Mouse (Mus musculus) small intestine, adult 2 months (tissue): Measurements from ENCODE around the gene Cox10. TPM values are rescaled to one million over a fixed set of nuclear protein-coding genes. Genes with fewer than 3 reads are reported as not detected.

Source experiments
- H3K27ac ChIP-seq: fragments of 200-500 bp; 2 replicates; pipeline ENCODE4 v1.5.1; 2012; ENCODE audit warnings: low read depth, low read length, control low read depth, inconsistent platforms; ENCODE audit not compliant: insufficient read depth
- H3K27me3 ChIP-seq: fragments of 200-500 bp; 2 replicates; pipeline ENCODE4 v1.6.1; 2012; ENCODE audit warnings: mild to moderate bottlenecking, moderate library complexity, low read length, inconsistent platforms; ENCODE audit not compliant: control insufficient read depth, insufficient read depth
- H3K36me3 ChIP-seq: fragments of 200-500 bp; 2 replicates; pipeline ENCODE4 v1.6.1; 2012; ENCODE audit warnings: mild to moderate bottlenecking, low read length, control low read depth, inconsistent platforms; ENCODE audit not compliant: control insufficient read depth, insufficient read depth
- H3K4me1 ChIP-seq: fragments of 200-500 bp; 2 replicates; pipeline ENCODE4 v1.6.1; 2012; ENCODE audit warnings: low read length, inconsistent platforms, mixed read lengths; ENCODE audit not compliant: control insufficient read depth, insufficient read depth, insufficient read length
- H3K4me3 ChIP-seq: fragments of 200-500 bp; 2 replicates; pipeline ENCODE4 v1.5.1; 2012; ENCODE audit warnings: low read depth, mild to moderate bottlenecking, control low read depth, inconsistent platforms, low read length, moderate library complexity
- CTCF ChIP-seq: fragments of 200-500 bp; IDR thresholded peaks from 2 replicates; pipeline ENCODE4 v1.5.1; 2012; ENCODE audit warnings: low read depth, mild to moderate bottlenecking, control low read depth, inconsistent platforms, low read length, moderate library complexity, mixed read lengths; ENCODE audit not compliant: insufficient replicate concordance, insufficient read length; ENCODE audit errors: extremely low read depth
- POLR2A ChIP-seq: fragments of 200-500 bp; IDR thresholded peaks from 2 replicates; pipeline ENCODE4 v1.6.1; 2012; ENCODE audit warnings: low read depth, mild to moderate bottlenecking, control low read depth, inconsistent platforms, low read length, moderate library complexity
- WGBS: fragments of 180-500 bp; shearing (Covaris S2); methylation state at CpG from one replicate; pipeline ENCODE4 v1.1.7; 2018; 5-methylcytosine and 5-hydroxymethylcytosine counted together
- polyA plus RNA-seq: library from polyadenylated mRNA; depleted of rRNA; stranded (reverse); fragments of >200 nt; gene quantifications from 2 replicates; pipeline ENCODE4 v1.2.3, GENCODE M21; 2012

Cox10 gene
- polyA plus RNA-seq, 1 experiment = 15.2 TPM

DNA sequence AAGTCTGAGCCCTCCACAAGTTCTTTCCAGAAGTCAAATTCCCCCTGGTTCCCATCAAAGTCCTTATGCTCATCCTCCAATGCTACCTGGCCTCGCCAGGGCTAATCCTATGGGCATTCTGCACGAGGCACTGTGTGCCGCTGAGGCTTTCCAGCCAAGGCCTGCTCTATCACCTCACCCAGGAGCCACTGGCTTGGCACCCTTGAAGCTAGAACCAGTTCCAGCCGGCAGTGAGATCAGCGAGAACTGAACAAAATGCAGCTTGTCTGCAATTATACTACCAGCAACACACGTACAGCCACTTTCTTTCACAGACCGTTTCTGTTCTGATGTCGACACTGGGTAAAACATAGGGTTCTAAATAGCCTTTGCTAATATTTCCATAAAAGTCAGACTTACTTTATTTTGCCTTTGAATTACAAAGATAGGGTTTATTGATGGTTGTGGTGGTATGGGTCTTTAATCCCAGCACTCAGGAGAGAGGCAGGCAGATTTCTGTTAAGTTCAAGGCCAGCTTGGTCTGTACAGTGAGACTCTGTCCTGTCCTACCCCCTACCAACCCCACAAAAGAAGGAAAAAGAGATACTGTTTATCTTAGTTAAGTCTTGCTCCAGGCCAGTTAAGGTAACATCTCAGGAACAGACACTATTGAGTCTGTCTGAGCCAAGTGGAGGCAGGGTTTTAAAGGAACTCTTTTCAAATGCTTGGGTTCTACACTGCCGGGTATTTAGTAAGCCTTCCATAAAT lies 111.5 kb downstream of the Cox10 start:
- Histone ChIP-seq H3K4me3 (no peak overlapping the region), H3K27me3 (no peaks in the 10 kb centered on the region), H3K27ac (no peak overlapping the region), H3K4me1 (peaks cover 6% of the 10 kb centered on the region; the same call in 1 of the 2 replicates), H3K36me3 (peaks cover 17% of the 10 kb centered on the region)
- 86% methylated on average over 9 of the region's 9 CpGs for WGBS
- TF ChIP-seq CTCF (no peak), POLR2A (no peak)

DNA sequence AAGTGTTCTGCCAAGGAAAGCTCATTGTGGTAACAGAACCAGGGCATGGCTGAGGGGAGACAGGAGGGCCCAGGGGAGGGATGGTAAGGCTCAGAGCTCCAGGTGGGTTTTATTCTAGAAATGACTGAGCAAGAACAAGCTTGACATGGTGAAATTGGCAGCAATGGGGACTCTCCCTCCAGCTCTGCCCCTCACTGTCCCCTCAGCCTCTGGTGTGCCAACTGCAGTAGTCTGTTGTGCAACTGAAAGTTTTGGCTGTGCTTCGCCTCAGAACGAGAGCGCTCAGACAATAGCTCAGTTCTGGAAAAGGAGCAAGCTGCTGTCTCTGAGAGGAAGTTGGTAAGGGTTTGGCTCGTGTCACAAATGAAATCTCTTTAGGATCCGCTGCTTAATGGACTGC lies 113.8 kb downstream of the Cox10 start:
- no peaks in the 10 kb centered on the region for H3K4me1 ChIP-seq
- H3K27ac ChIP-seq = no peak overlapping the region
- peaks cover 11% of the 10 kb centered on the region for H3K36me3 ChIP-seq
- H3K27me3 ChIP-seq = no peaks in the 10 kb centered on the region
- TF ChIP-seq POLR2A = no peak
- TF ChIP-seq CTCF = no peak
- 72% methylated on average over 5 of the region's 5 CpGs for WGBS
- H3K4me3 ChIP-seq = no peak overlapping the region

DNA sequence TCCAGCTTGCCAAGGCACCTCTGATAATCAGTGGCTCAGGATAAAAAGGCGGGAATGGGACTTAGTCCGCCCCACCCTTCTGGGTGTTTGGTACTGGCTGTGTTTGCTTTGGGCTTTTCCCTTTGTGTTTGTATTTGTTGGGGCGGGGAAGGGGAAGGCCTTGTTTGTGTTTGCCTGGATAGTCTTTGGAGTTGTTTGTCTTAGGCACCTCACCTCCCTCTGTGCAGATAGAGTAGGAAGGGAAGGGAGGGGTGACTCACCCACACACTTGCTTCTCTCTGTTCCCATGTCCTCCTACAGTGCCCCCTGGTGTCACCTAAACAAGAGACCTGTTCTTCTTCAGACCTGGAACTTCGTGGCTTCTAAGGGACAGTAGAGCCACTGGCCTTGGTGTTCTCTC lies 122.1 kb downstream of the Cox10 start:
- Histone ChIP-seq H3K27me3 (no peaks in the 10 kb centered on the region), H3K4me1 (peaks cover 10% of the 10 kb centered on the region), H3K27ac (no peak overlapping the region), H3K4me3 (no peak overlapping the region), H3K36me3 (no peaks in the 10 kb centered on the region)
- WGBS = 22% methylated on average over 4 of the region's 4 CpGs
- TF ChIP-seq POLR2A = no peak
- TF ChIP-seq CTCF = peak; percentile 39; the same call in 1 of the 2 replicates

DNA sequence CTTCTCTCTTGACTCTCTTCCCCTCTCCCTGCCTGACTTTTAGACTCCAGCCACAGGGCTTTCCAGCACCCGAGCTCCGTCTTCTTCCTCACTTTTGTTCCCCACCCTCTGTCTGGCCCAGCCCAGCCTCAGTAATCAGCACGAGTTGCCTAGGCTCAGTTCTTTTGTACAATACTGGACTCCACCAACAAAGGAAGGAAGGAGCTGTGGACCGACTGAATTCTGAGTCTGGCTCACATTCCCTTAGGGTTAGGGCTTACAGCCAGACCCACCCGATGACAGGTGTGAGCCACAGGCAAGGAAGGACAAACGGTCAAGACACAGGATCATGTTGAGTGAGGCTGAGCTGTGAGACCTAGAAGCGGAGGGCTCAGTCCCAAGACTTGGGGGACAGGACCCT lies 122.5 kb downstream of the Cox10 start:
- Histone ChIP-seq H3K4me1 (peaks cover 10% of the 10 kb centered on the region), H3K4me3 (no peak overlapping the region), H3K36me3 (no peaks in the 10 kb centered on the region), H3K27ac (no peak overlapping the region), H3K27me3 (no peaks in the 10 kb centered on the region)
- WGBS = 23% methylated on average over 7 of the region's 7 CpGs
- TF ChIP-seq POLR2A = no peak
- TF ChIP-seq CTCF = no peak

DNA sequence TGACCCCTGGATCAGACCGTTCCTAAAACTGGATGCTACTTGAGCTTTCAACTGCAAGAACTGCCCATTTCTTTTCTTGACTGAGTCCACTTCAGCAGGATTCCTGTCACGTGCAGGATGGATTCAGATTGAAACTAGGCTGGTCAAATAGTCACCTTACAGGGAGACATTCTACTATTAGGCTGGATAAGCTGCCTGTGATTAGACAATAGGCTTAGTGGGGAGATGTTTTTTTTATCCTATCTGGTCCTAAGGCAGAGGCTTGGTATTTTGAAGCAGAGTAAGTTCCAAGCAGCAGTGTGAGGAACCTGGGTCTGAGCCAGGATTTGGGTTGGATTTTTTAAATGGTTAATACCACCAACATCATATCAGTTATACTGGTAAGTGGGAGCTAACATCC lies 125.4 kb downstream of the Cox10 start:
- no peak overlapping the region for H3K27ac ChIP-seq
- H3K36me3 ChIP-seq = no peaks in the 10 kb centered on the region
- no peak overlapping the region for H3K4me3 ChIP-seq
- WGBS = 89% methylated on average over 2 of the region's 2 CpGs
- peaks cover 10% of the 10 kb centered on the region for H3K4me1 ChIP-seq
- H3K27me3 ChIP-seq = no peaks in the 10 kb centered on the region
- TF ChIP-seq POLR2A (no peak), CTCF (no peak)

DNA sequence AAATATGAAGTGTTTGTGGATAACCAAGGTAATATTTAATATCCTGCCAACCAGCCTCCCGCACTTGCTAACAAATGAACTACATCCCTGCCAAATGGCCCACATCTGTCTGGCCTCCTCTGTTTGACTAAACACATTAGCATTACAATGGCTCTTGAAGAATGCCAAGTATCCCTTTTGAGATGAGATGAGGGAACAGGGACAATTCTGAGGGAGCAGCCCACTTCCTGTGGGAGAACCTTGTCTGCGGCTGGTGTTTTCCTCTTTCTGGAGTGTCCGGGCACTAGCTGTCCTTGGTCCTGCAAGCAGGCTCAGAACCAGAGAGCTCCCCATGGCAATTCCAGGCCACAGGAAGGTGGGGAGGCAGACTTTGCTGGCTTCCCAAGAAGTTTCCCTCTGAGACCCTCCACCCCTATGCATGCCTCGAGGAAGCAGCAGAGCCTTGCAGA lies 126.5 kb downstream of the Cox10 start:
- no peaks in the 10 kb centered on the region for H3K27me3 ChIP-seq
- TF ChIP-seq POLR2A = no peak
- no peak for TF ChIP-seq CTCF
- H3K4me3 ChIP-seq = no peak overlapping the region
- H3K36me3 ChIP-seq = no peaks in the 10 kb centered on the region
- 74% methylated on average over 4 of the region's 4 CpGs for WGBS
- no peak overlapping the region for H3K27ac ChIP-seq
- peaks cover 10% of the 10 kb centered on the region for H3K4me1 ChIP-seq

DNA sequence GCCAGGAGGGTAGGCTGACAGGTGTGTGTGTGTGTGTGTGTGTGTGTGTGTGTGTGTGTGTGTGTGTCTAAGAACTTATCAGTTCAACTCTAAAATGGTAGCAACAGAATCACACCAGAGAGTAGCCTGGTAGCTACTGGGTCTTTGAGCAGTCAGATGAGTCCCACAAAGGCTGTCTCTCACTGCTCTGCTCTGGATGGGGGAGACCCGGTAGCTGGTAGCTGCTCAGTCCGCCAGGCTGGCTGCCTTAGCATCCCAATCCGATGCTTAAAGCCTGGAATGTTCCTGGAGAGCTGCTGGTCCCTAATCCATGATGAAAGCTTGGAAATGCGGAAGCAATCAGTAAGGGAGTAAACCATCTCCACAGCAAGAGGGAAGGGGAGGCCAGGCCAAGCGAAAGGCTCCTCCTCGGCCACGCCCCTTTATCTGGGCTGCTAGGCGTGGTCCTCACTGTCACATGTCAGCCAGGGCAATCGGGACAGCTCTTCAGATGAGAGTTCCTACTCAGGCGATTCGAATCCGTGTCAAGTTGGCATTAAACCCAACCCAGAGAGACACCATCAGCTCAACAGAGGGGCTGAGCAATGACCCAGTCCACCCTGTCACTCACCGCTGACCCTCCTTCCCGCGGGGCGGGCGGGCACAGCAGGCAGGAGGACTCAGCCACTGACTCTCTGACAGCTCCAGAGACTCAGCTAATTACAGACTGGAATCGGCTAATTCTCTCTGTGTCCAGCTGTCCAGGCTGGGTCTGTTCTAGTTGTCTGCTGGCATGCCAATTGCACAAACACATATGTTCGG lies 127.2 kb downstream of the Cox10 start:
- H3K27me3 ChIP-seq = no peaks in the 10 kb centered on the region
- TF ChIP-seq CTCF (no peak), POLR2A (no peak)
- H3K27ac ChIP-seq = no peak overlapping the region
- H3K4me3 ChIP-seq = peak overlapping the region; percentile 51
- 11% methylated on average over 19 of the region's 19 CpGs for WGBS
- no peaks in the 10 kb centered on the region for H3K36me3 ChIP-seq
- peaks cover 8% of the 10 kb centered on the region for H3K4me1 ChIP-seq
